24 mouse cellular contexts compared by ENCODE assay signal in the genomic region with DNA sequence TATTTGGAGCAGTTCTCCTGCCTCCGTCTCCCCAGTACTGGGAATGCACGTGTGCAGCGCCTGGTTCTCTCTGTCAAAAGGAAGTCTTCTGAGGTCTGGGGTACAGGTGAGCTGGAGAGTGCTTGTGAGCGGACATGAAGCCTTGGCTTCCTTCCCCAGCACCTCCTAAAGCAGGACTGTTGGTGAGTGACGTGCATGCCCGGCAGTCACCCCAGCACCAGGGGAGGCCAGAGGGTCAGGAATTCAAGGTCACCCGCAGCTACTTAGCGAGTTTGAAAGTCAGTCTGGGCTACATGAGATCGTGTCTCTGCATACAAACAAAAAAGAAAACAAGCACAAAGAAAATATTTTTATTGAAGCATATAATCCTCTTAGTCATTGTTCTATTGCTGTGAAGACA. TPM values are rescaled to one million over a fixed set of nuclear protein-coding genes. Genes with fewer than 3 reads are reported as not detected.
DNase-seq lines count a peak whose midpoint lies in the region; ATAC-seq and TF ChIP-seq lines count a peak whose summit lies in the region.
"Had no signal": no experiment of that assay in that cellular context is flagged by ENCODE, and none has a peak within 500 bp of the region (broad histone marks: within the 10 kb centered on the region; RNA-seq: fewer than 3 reads in every experiment).

No protein-coding gene starts in this region.

- no peak overlapping the region for H3K27ac ChIP-seq in heart, embryonic 13.5 days (replicated peaks)
- no peak overlapping the region for H3K27ac ChIP-seq in liver, adult 2 months (replicated peaks; ENCODE audit: insufficient read depth, low read depth, low read length)
- H3K27ac ChIP-seq in liver, embryonic 11.5 days (ENCODE audit: low read depth, low read length) = no peak overlapping the region
- H3K27ac ChIP-seq: forebrain, embryonic 13.5 days; intestine, embryonic 15.5 days; limb, embryonic 10.5 days; limb, embryonic 15.5 days; macrophage; midbrain, embryonic 10.5 days; midbrain, embryonic 15.5 days had no signal

- 60% methylated on average over 9 of the region's 9 CpGs for WGBS in heart, embryonic 13.5 days
- WGBS in liver, adult 2 months = 78% methylated on average over 9 of the region's 9 CpGs
- 75% methylated on average over 9 of the region's 9 CpGs for WGBS in liver, embryonic 11.5 days

- no peak overlapping the region for H3K4me3 ChIP-seq in heart, embryonic 13.5 days
- H3K4me3 ChIP-seq in liver, adult 2 months (ENCODE audit: insufficient read depth, low read depth, low read length) = no peak overlapping the region
- H3K4me3 ChIP-seq in liver, embryonic 11.5 days (ENCODE audit: low read depth, low read length) = no peak overlapping the region
- H3K4me3 ChIP-seq: forebrain, embryonic 13.5 days; intestine, embryonic 15.5 days; limb, embryonic 10.5 days; limb, embryonic 15.5 days; midbrain, embryonic 10.5 days; midbrain, embryonic 15.5 days had no signal

- H3K4me1 ChIP-seq in heart, embryonic 13.5 days = peaks cover 14% of the 10 kb centered on the region
- H3K4me1 ChIP-seq in liver, adult 2 months (ENCODE audit: control insufficient read depth, insufficient read depth, low read length) = no peaks in the 10 kb centered on the region
- peaks cover 6% of the 10 kb centered on the region for H3K4me1 ChIP-seq in liver, embryonic 11.5 days (replicated peaks; ENCODE audit: control insufficient read depth, insufficient read depth, low read length)
- H3K4me1 ChIP-seq: forebrain, embryonic 13.5 days; intestine, embryonic 15.5 days; limb, embryonic 10.5 days; limb, embryonic 15.5 days; midbrain, embryonic 15.5 days had no signal

- H3K79me2 ChIP-seq in liver, adult 2 months (ENCODE audit: control insufficient read depth, insufficient read depth, low read length) = peaks cover 20% of the 10 kb centered on the region; the same call in 1 of the 2 replicates

- H3K36me3 ChIP-seq in heart, embryonic 13.5 days = peaks cover 39% of the 10 kb centered on the region
- no peaks in the 10 kb centered on the region; the same call in 1 of the 2 replicates for H3K36me3 ChIP-seq in liver, adult 2 months (ENCODE audit: control insufficient read depth, insufficient read depth, low read length)
- peaks cover 3% of the 10 kb centered on the region; the same call in 1 of the 2 replicates for H3K36me3 ChIP-seq in liver, embryonic 11.5 days (ENCODE audit: control insufficient read depth, insufficient read depth, low read length)
- H3K36me3 ChIP-seq: midbrain, embryonic 15.5 days had no signal

- H3K27me3 ChIP-seq in heart, embryonic 13.5 days (replicated peaks) = no peaks in the 10 kb centered on the region
- H3K27me3 ChIP-seq in liver, adult 2 months (ENCODE audit: control insufficient read depth, insufficient read depth, low read length) = no peaks in the 10 kb centered on the region
- no peaks in the 10 kb centered on the region for H3K27me3 ChIP-seq in liver, embryonic 11.5 days (replicated peaks; ENCODE audit: control insufficient read depth, insufficient read depth, low read length)
- H3K27me3 ChIP-seq: forebrain, embryonic 13.5 days; intestine, embryonic 15.5 days; limb, embryonic 15.5 days; midbrain, embryonic 15.5 days had no signal

- H3K9me3 ChIP-seq in heart, embryonic 13.5 days = no peaks in the 10 kb centered on the region
- no peaks in the 10 kb centered on the region for H3K9me3 ChIP-seq in liver, embryonic 11.5 days (ENCODE audit: control insufficient read depth, low read length)
- H3K9me3 ChIP-seq: forebrain, embryonic 13.5 days; intestine, embryonic 15.5 days; limb, embryonic 10.5 days; limb, embryonic 15.5 days; midbrain, embryonic 10.5 days; midbrain, embryonic 15.5 days had no signal

- ATAC-seq in heart, embryonic 13.5 days (ENCODE audit: extremely low read depth, insufficient number of reproducible peaks, low FRiP score, low TSS enrichment) = no peak
- ATAC-seq in liver, embryonic 11.5 days (replicated peaks; ENCODE audit: low FRiP score) = no peak
- ATAC-seq: forebrain, embryonic 13.5 days; hindbrain, embryonic 16.5 days; intestine, embryonic 15.5 days; midbrain, embryonic 15.5 days had no signal

- H3K4me2 ChIP-seq in heart, embryonic 13.5 days = 0 out of 2 replicates have a peak overlapping the region, but pooled peaks have one; percentile 9
- H3K4me2 ChIP-seq in liver, embryonic 11.5 days = no peak overlapping the region
- H3K4me2 ChIP-seq: forebrain, embryonic 13.5 days; intestine, embryonic 15.5 days; limb, embryonic 15.5 days; midbrain, embryonic 15.5 days had no signal

- intact Hi-C loops in heart, postnatal 36 days (cut with DNase I) = no loop called here
- intact Hi-C loops in left cerebral cortex, postnatal 25 days (cut with DNase I) = no loop called here

- no peak overlapping the region for H3K9ac ChIP-seq in heart, embryonic 13.5 days
- H3K9ac ChIP-seq in liver, adult 2 months (ENCODE audit: low read depth, low read length) = no peak overlapping the region
- no peak overlapping the region for H3K9ac ChIP-seq in liver, embryonic 11.5 days (ENCODE audit: low read depth, low read length)
- H3K9ac ChIP-seq: forebrain, embryonic 13.5 days; intestine, embryonic 15.5 days; limb, embryonic 15.5 days; midbrain, embryonic 15.5 days had no signal

- no peak for TF ChIP-seq CTCF in liver, adult 2 months (IDR thresholded peaks at IDR 0.05; ENCODE audit: low read depth, low read length)

- DNase-seq in heart, postnatal 36 days = no peak
- DNase-seq in liver, adult 2 months (ENCODE audit: extremely low read depth, low read depth, low spot score) = peak; percentile 24
- no peak for DNase-seq in liver, embryonic 11.5 days (ENCODE audit: low spot score)
- DNase-seq in testis, postnatal 10 days (ENCODE audit: low spot score) = peak; percentile 35
- DNase-seq in testis, postnatal 14 days (ENCODE audit: low spot score) = no peak
- DNase-seq in left cerebral cortex, postnatal 25 days (ENCODE audit: low spot score in 2 of 2) = no peak
- DNase-seq: adrenal gland, adult 8-10 months; cerebellum, adult 9-10 months; cerebellum, postnatal 36 days; gastrocnemius, postnatal 10 days; kidney, adult 9 months; kidney, postnatal 10 days; layer of hippocampus, postnatal 36 days; lung, adult 2 months; lung, postnatal 10 days had no signal

- no peak for TF ChIP-seq POLR2A in liver, adult 2 months (IDR thresholded peaks at IDR 0.05; ENCODE audit: extremely low read depth, insufficient read depth, low read length)

RNA-seq across cellular contexts. Expression of a gene that starts 17.1 kb away (rescaled TPM):
- 34.9 and 37.4 TPM in 2 replicates for polyA plus RNA-seq in heart, embryonic 13.5 days (2015; fragmentation: Nextera tagmentation; extraction: Ambion mirVana)
- 10 to 100 TPM; 22.2 to 22.4 TPM for total RNA-seq in heart, postnatal 36 days (2021)
- 11.3 and 11.4 TPM in 2 replicates for total RNA-seq in liver, adult 2 months (2014; rRNA removed)
- 12.1 and 16.0 TPM in 2 replicates for polyA plus RNA-seq in liver, adult 2 months (2012; rRNA removed)
- 63.0 and 67.2 TPM in 2 replicates for polyA plus RNA-seq in liver, embryonic 11.5 days (2014; fragmentation: Nextera tagmentation; extraction: Ambion mirVana)
- 10 to 100 TPM; 74.0 to 83.0 TPM for total RNA-seq in left cerebral cortex, postnatal 25 days (2021)

Comparison
In these comparisons a context has a peak if more than half of its experiments do, and no peak if none do; other contexts are left out.
1. DNase-seq: peak in liver, adult 2 months (single experiment) and testis, postnatal 10 days (single experiment); none in heart, postnatal 36 days (0 of 2), liver, embryonic 11.5 days (single experiment), testis, postnatal 14 days (single experiment) and left cerebral cortex, postnatal 25 days (0 of 2).